Mouse (Mus musculus) telencephalon, adult 2 months (tissue): ENCODE results near the gene Arhgef3.

ENCODE experiments used
- DNase-seq: peaks from one replicate; pipeline ENCODE4 v3.0.0-alpha.2; 2011; ENCODE audit warnings: low read depth, low spot score

Arhgef3 gene

DNA sequence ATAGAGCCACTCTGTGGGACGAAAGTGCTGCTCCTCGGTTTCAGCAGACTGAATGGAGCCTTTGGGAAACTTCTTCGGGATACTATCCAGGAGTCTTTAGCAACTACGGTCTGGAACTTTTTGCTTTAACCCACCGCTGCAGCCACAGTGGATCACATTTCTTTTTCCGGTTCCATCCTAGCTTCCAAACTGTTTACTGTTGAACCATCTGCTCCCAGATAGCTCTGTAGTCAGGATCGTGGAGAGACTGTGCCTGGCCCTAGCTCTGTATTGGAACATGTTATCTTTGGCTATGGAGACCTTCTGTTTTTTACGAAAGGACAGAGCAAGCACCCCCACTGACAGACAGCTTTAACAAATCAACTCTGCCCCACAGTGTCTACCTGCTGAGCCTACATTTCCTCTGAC is 257.0 kb downstream of the Arhgef3 start:
- no peak for DNase-seq

- no peak for DNase-seq
Measured at GRCm38 (mm10) chr14:27373498-27373897, 258.8 kb downstream of the Arhgef3 start.

- no peak for DNase-seq
Measured at GRCm38 (mm10) chr14:27376115-27376648, 261.5 kb downstream of the Arhgef3 start.

GRCm38 (mm10) chr14:27378669-27379068 is 264.0 kb downstream of the Arhgef3 start:
- DNase-seq = no peak

DNA sequence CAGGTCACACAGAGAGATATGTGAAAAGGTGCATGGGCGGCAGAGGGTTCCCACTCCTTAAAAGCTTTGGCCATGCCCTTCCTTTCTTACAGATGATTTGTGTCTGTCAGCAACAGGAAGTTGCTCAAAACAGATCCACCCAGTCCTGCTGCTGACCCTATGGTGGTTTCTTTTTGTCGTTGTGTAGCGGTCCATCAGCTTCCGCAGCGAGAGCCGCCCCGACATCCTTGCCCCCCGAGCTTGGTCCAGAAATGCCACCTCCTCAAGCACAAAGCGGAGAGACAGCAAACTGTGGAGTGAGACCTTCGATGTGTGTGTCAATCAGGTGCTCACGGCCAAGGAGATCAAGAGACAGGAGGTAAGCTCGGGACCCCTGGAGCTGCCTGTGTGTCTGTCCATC is 264.7 kb downstream of the Arhgef3 start:
- DNase-seq = no peak

GRCm38 (mm10) chr14:27381459-27381858 is 266.8 kb downstream of the Arhgef3 start:
- no peak for DNase-seq

GRCm38 (mm10) chr14:27383321-27383830 is 268.7 kb downstream of the Arhgef3 start:
- DNase-seq = no peak

DNA sequence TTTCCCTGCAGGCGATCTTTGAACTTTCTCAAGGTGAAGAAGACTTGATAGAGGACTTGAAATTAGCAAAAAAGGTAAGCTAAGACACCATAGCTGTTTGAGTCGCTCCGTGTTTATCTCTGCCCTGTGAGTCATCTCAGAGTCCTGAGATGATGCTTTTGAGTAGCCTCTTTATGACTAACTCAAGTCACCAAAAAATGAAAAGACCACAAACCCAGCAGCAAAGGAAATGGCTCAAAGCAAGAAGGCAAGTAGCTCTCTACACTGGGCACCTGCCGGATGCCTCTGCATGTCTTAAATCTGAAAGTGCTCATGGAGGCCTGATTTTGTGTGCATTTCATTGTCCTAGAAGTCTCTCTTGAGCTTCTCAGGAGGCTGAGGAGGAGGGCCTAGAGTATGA is 269.4 kb downstream of the Arhgef3 start:
- no peak for DNase-seq

DNA sequence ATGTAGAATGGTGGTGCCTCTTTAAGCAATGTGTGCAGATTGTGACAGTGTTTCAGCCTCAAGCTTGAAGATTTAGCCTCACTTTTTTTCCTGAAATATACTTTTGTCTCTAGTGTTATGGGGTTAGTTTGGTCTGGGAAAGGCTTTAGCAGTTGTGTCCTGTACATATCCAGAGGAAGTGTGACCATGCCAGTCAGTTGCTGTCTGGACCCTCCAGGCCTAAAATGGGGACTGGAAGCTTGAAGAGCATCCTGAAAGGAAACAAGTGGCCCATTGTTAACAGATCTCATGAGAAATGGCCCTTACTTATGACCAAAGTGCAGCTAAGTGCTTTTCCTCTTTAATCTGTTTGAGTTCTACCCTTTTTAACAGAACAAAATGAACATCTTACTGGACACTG is 273.9 kb downstream of the Arhgef3 start:
- DNase-seq = no peak

DNA sequence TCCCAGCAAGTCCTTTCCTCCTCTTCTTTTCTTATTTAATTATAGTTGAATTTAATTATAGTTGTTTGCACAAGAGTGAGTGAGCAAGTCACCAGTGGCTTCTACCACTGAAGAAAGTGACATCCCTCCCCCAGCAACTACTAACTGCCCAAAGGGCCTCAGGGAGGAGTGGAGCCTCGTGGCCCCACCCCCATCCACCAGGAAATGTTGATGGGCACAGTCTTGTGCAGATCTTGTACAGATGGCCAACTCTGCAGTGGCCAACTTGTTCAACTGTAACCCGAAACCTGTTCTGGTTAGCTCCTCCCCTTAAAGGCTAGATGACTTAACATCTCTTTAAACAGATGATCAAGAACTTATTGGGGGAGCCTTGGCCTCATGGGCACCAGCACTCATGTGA is 275.0 kb downstream of the Arhgef3 start:
- no peak for DNase-seq

DNA sequence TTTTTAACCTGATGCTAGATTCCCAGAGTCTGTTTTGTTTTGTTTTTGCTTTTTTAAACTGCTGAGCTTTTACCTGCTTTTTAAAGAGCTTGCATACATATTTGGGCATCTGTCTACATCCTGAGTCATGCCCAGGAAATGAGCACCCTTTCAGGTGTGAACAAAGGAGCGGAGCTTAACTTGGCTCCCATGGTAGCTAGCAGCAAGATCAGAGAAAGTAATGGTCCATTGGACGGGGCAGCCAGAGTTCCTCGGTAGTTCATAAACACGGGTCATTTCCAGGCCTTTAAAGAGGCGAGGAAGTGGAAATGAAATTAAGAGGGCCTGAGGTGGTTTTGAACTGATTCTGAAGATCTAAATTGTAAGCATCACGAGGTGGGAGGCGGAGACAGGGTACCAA is 276.0 kb downstream of the Arhgef3 start:
- DNase-seq = no peak

GRCm38 (mm10) chr14:27391776-27392308 is 277.1 kb downstream of the Arhgef3 start:
- DNase-seq = no peak

- DNase-seq = no peak
Measured at GRCm38 (mm10) chr14:27392660-27393059, 278.0 kb downstream of the Arhgef3 start.

- DNase-seq = no peak
Measured at GRCm38 (mm10) chr14:27393806-27394205, 279.1 kb downstream of the Arhgef3 start.

GRCm38 (mm10) chr14:27396424-27396823 is 281.7 kb downstream of the Arhgef3 start:
- DNase-seq = no peak

DNA sequence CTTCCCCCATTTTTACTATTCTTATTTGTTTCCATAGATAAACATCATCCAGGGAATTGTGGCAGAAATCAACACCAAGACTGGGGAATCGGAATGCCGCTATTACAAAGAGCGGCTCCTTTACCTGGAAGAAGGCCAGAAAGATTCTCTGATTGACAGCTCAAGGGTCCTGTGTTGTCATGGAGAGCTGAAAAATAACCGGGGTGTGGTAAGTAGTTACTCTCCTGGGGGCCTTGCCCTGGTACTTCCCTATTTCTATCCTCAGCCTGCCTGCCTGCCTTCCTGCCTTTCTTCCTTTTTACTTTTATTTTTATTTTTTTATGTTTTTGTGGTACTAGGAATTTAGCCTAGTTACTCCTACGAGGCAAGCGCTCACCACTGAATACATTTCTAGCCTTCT is 282.8 kb downstream of the Arhgef3 start:
- no peak for DNase-seq

DNA sequence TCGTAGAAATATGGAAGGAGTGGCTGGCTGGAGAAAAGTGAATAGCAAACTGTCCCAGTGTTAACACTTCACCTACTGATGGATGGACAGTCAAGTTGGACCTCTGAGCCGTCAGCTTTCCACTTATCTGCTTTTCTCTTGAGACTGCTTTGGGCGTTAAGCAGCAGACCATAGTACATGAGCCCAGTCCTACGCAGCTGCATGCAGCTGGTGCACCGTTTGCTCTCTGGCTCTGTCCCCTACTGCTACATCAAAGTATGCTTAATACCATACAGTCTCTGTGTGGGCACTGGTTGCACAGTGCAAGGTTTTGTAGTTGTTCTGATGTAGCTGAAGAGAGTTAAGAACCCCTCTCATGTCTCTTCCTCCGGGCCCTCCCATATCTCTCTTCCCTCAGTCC is 285.8 kb downstream of the Arhgef3 start:
- no peak for DNase-seq

DNA sequence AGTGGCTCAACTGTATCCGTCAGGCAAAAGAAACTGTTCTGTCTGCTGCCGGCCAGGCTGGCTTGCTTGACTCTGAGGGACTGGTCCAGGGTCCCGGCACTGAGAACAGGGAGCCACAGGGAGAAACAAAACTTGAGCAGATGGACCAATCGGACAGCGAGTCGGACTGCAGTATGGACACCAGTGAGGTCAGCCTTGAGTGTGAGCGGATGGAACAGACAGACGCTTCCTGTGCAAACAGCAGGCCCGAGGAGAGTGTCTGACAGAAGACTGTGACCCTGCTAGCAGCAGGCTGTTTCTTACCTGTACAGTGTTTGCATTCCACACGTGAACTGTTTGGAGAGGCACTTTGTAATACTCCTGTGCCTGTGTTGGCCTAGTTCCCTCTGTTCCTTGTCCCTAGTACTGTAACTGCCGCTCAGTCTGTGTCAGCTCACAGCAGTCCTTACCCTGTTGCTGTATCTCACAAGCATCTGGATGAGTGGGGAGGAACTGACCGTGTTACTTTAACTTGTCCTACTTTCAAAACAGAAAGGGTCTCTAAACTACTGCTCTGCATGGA is 287.1 kb downstream of the Arhgef3 start:
- no peak for DNase-seq

- DNase-seq = no peak
Measured at GRCm38 (mm10) chr14:27402332-27403250, 287.9 kb downstream of the Arhgef3 start.

DNA sequence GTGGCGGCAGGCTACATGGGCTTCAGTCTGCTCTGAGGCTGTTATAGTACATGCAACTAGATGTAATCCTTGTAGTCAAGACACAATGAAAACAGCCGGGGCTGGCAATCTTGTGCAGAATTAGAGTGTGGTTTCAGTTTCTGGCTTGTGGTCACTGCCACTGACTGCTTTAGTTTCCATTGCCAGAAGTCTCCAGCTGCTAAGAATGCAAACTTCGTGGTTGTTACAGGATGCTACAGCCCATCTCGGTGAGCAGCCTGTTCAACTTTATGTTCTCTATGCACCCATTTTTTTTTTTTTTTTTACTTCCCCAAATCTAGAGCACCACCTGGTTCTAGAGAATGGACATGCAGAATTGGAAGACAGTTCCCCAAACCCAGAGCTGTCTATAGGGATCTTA is 290.8 kb downstream of the Arhgef3 start:
- no peak for DNase-seq

DNA sequence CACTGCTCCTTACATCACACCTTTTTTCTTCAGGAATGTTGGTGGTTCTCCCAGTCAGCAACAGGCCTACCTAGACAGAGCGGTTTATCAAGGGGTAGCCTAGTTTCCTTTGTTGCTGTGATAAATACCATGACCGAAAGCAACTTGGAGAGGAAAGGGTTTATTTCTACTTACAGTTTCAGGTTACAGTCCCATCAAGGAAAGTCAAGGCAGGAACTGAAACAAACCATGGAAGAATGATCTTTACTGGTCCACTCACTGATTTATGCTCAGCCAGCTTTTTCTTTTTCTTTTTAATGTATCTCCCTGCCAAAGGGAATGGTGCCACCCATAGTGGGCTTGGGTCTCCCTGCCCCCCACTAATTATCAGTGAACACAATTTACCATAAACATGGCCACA is 291.2 kb downstream of the Arhgef3 start:
- no peak for DNase-seq

GRCm38 (mm10) chr14:27408240-27408639 is 293.5 kb downstream of the Arhgef3 start:
- no peak for DNase-seq
